Mouse (Mus musculus): Measurements from ENCODE around the gene Nkapl.
A peak's percentile ranks its signal among the peaks of the same experiment; 100 is the strongest.
"Not testable (repeated sequence)": the region's sequence is repeated elsewhere in the genome, so short reads cannot be mapped to it uniquely, and the experiment has no call there.

The Nkapl gene

GRCm38 (mm10) chr13:21468061-21469019 lies at the start of gene Nkapl:
Gene Nkapl (minus strand): TSS chr13:21468509.
- peak; percentile 81 for DNase-seq (ENCODE audit: low read depth, low spot score)

- peak; percentile 74 for DNase-seq (ENCODE audit: low read depth, low spot score)
Measured at GRCm38 (mm10) chr13:21506221-21506649, 37.9 kb upstream of the Nkapl start.

GRCm38 (mm10) chr13:21502296-21502695 lies 34.0 kb upstream of the Nkapl start:
- DNase-seq (ENCODE audit: low read depth, low spot score): no peak

GRCm38 (mm10) chr13:21501182-21501581 lies 32.9 kb upstream of the Nkapl start, which contains the start of gene Gm11273:
Gene Gm11273 (minus strand): TSS chr13:21501418.
- DNase-seq (ENCODE audit: low read depth, low spot score): not testable (repeated sequence)

GRCm38 (mm10) chr13:21495080-21495479 lies 26.8 kb upstream of the Nkapl start, which contains the start of gene AK157302:
Gene AK157302 (plus strand): TSS chr13:21495223.
- no peak for DNase-seq (ENCODE audit: low read depth, low spot score)

GRCm38 (mm10) chr13:21492847-21493246 lies 24.5 kb upstream of the Nkapl start:
- no peak for DNase-seq (ENCODE audit: low read depth, low spot score)

- no peak for DNase-seq (ENCODE audit: low read depth, low spot score)
Measured at GRCm38 (mm10) chr13:21486881-21487280, 18.6 kb upstream of the Nkapl start.

- DNase-seq (ENCODE audit: low read depth, low spot score): peak; percentile 65
Measured at GRCm38 (mm10) chr13:21478759-21479670, 10.7 kb upstream of the Nkapl start, which contains the start of the genes Zkscan4 and Gm10065. Gene Zkscan4 (plus strand): TSS chr13:21478907. Gene Gm10065 (minus strand): TSS chr13:21479441.

- DNase-seq (ENCODE audit: low read depth, low spot score): no peak
Measured at GRCm38 (mm10) chr13:21472427-21472826, 4.1 kb upstream of the Nkapl start.

GRCm38 (mm10) chr13:21469097-21469496 lies 788 bp upstream of the Nkapl start:
- DNase-seq (ENCODE audit: low read depth, low spot score): no peak

- DNase-seq (ENCODE audit: low read depth, low spot score): no peak
Measured at GRCm38 (mm10) chr13:21467336-21467735, 973 bp downstream of the Nkapl start.

GRCm38 (mm10) chr13:21462516-21462915 lies 5.8 kb downstream of the Nkapl start:
- DNase-seq (ENCODE audit: low read depth, low spot score): not testable (repeated sequence)

GRCm38 (mm10) chr13:21456347-21456746 lies 12.0 kb downstream of the Nkapl start:
- DNase-seq (ENCODE audit: low read depth, low spot score): no peak

GRCm38 (mm10) chr13:21454133-21454532 lies 14.2 kb downstream of the Nkapl start:
- DNase-seq (ENCODE audit: low read depth, low spot score): no peak

GRCm38 (mm10) chr13:21453449-21453848 lies 14.9 kb downstream of the Nkapl start, which contains the start of gene Zscan26:
Gene Zscan26 (minus strand): TSS chr13:21453730.
- peak; percentile 74 for DNase-seq (ENCODE audit: low read depth, low spot score)

GRCm38 (mm10) chr13:21453042-21453441 lies 15.3 kb downstream of the Nkapl start:
- no peak for DNase-seq (ENCODE audit: low read depth, low spot score)

- DNase-seq (ENCODE audit: low read depth, low spot score): no peak
Measured at GRCm38 (mm10) chr13:21447856-21448614, 20.3 kb downstream of the Nkapl start.

- DNase-seq (ENCODE audit: low read depth, low spot score): no peak
Measured at GRCm38 (mm10) chr13:21446796-21447195, 21.5 kb downstream of the Nkapl start.

GRCm38 (mm10) chr13:21441207-21441572 lies 27.1 kb downstream of the Nkapl start:
- DNase-seq (ENCODE audit: low read depth, low spot score): no peak

- peak; percentile 49 for DNase-seq (ENCODE audit: low read depth, low spot score)
Measured at GRCm38 (mm10) chr13:21440503-21441206, 27.7 kb downstream of the Nkapl start, which contains the start of gene Pgbd1. Gene Pgbd1 (minus strand): TSS chr13:21441058.

Data from retina, postnatal 7 days (tissue).